Mouse (Mus musculus) thymus, adult 2 months (tissue): Measurements from ENCODE around the gene Macrod1.

ENCODE experiments used
- CTCF ChIP-seq: fragments of 200-500 bp; IDR thresholded peaks from 2 replicates; pipeline ENCODE4 v1.5.1; 2012; ENCODE audit warnings: mild to moderate bottlenecking, control low read depth, low read length, moderate library complexity, borderline replicate concordance; ENCODE audit not compliant: control insufficient read depth, poor library complexity, insufficient read depth; ENCODE audit errors: extremely low read depth
- POLR2A ChIP-seq: fragments of 200-500 bp; IDR thresholded peaks from 2 replicates; pipeline ENCODE4 v1.6.1; 2012; ENCODE audit warnings: mild to moderate bottlenecking, low read length, control low read depth, moderate library complexity; ENCODE audit not compliant: control insufficient read depth, poor library complexity, insufficient read depth; ENCODE audit errors: extremely low read depth

GRCm38 (mm10) chr19:7155196-7155595 is 98.6 kb downstream of the Macrod1 start:
- TF ChIP-seq POLR2A (no peak), CTCF (no peak)
